Mouse (Mus musculus): Measurements from ENCODE around the gene Marveld3.

The Marveld3 gene

GRCm38 (mm10) chr8:109964106-109964505 lies 2.1 kb upstream of the Marveld3 start:
- no peak for DNase-seq (ENCODE audit: low read depth, low spot score)

- DNase-seq (ENCODE audit: low read depth, low spot score) = no peak
Measured at GRCm38 (mm10) chr8:109963421-109963820, 1.4 kb upstream of the Marveld3 start.

GRCm38 (mm10) chr8:109962896-109963295 lies 893 bp upstream of the Marveld3 start:
- no peak for DNase-seq (ENCODE audit: low read depth, low spot score)

GRCm38 (mm10) chr8:109959112-109959511 lies 2.9 kb downstream of the Marveld3 start:
- DNase-seq (ENCODE audit: low read depth, low spot score) = no peak

- no peak for DNase-seq (ENCODE audit: low read depth, low spot score)
Measured at GRCm38 (mm10) chr8:109958036-109958655, 3.9 kb downstream of the Marveld3 start.

- peak; percentile 89 for DNase-seq (ENCODE audit: low read depth, low spot score)
Measured at GRCm38 (mm10) chr8:109957167-109958028, 4.6 kb downstream of the Marveld3 start.

GRCm38 (mm10) chr8:109954486-109954948 lies 7.5 kb downstream of the Marveld3 start:
- DNase-seq (ENCODE audit: low read depth, low spot score) = peak; percentile 58

GRCm38 (mm10) chr8:109952171-109952570 lies 9.8 kb downstream of the Marveld3 start:
- DNase-seq (ENCODE audit: low read depth, low spot score) = no peak

GRCm38 (mm10) chr8:109948285-109948564 lies 13.8 kb downstream of the Marveld3 start:
- DNase-seq (ENCODE audit: low read depth, low spot score) = no peak

GRCm38 (mm10) chr8:109947447-109948284 lies 14.3 kb downstream of the Marveld3 start:
- DNase-seq (ENCODE audit: low read depth, low spot score) = peak; percentile 74

- DNase-seq (ENCODE audit: low read depth, low spot score) = no peak
Measured at GRCm38 (mm10) chr8:109946272-109946671, 15.7 kb downstream of the Marveld3 start.

- no peak for DNase-seq (ENCODE audit: low read depth, low spot score)
Measured at GRCm38 (mm10) chr8:109945694-109946093, 16.3 kb downstream of the Marveld3 start.

- DNase-seq (ENCODE audit: low read depth, low spot score) = no peak
Measured at GRCm38 (mm10) chr8:109945153-109945632, 16.8 kb downstream of the Marveld3 start.

GRCm38 (mm10) chr8:109941606-109942360 lies 20.2 kb downstream of the Marveld3 start:
- DNase-seq (ENCODE audit: low read depth, low spot score) = no peak

GRCm38 (mm10) chr8:109920406-109921390 lies 41.3 kb downstream of the Marveld3 start:
- no peak for DNase-seq (ENCODE audit: low read depth, low spot score)

- DNase-seq (ENCODE audit: low read depth, low spot score) = peak; percentile 74
Measured at GRCm38 (mm10) chr8:109917277-109917676, 44.7 kb downstream of the Marveld3 start.

- no peak for DNase-seq (ENCODE audit: low read depth, low spot score)
Measured at GRCm38 (mm10) chr8:109907376-109907775, 54.6 kb downstream of the Marveld3 start.

GRCm38 (mm10) chr8:109906907-109907306 lies 55.1 kb downstream of the Marveld3 start:
- no peak for DNase-seq (ENCODE audit: low read depth, low spot score)

GRCm38 (mm10) chr8:109904928-109905668 lies 56.9 kb downstream of the Marveld3 start:
- DNase-seq (ENCODE audit: low read depth, low spot score) = no peak
